Mouse (Mus musculus) liver, embryonic 14.5 days (tissue): Measurements from ENCODE around the gene Galnt2. TPM values are rescaled to one million over a fixed set of nuclear protein-coding genes. Genes with fewer than 3 reads are reported as not detected.

ENCODE experiments used
- ATAC-seq: fragments of 200-750 bp; cut with Nextera tagmentation; 2 replicates; pipeline ENCODE4 v1.8.0; 2017; ENCODE audit warnings: moderate number of reproducible peaks, mild to moderate bottlenecking, moderate library complexity; ENCODE audit not compliant: insufficient read depth
- DNase-seq, 3 experiments: peaks; one replicate each; pipeline ENCODE4 v3.0.0-alpha.2; 2012 to 2013; ENCODE audit warnings: low read depth in 3 of 3, low spot score in 3 of 3
- H3K27ac ChIP-seq: fragments of 300-500 bp; sonication (generic); 2 replicates; pipeline ENCODE4 v1.5.1; 2014; ENCODE audit warnings: moderate library complexity, mild to moderate bottlenecking, control low read depth, inconsistent platforms
- H3K27me3 ChIP-seq: fragments of 300-500 bp; sonication (generic); 2 replicates; pipeline ENCODE4 v1.6.1; 2014; ENCODE audit warnings: mild to moderate bottlenecking, low read length, moderate library complexity; ENCODE audit not compliant: control insufficient read depth, insufficient read depth
- H3K36me3 ChIP-seq: fragments of 300-500 bp; sonication (generic); replicated peaks from 2 replicates; pipeline ENCODE4 v1.6.1; 2014; ENCODE audit warnings: low read depth; ENCODE audit not compliant: control insufficient read depth, insufficient read depth
- H3K4me1 ChIP-seq, 2 experiments: fragments of 200-500 bp in 1 of 2; fragments of 300-500 bp in 1 of 2; sonication (generic) in 1 of 2; replicated peaks; 2 replicates each; pipeline ENCODE4 v1.6.1; 2012 to 2014; ENCODE audit warnings: antibody characterized with exemption in 1 of 2, inconsistent platforms in 1 of 2, low read length in 1 of 2; ENCODE audit not compliant: control insufficient read depth in 2 of 2, insufficient read depth in 2 of 2
- H3K4me2 ChIP-seq: fragments of 300-500 bp; sonication (generic); 2 replicates; pipeline ENCODE4 v1.6.1; 2014; ENCODE audit warnings: low read depth, mild to moderate bottlenecking, control low read depth, moderate library complexity
- H3K4me3 ChIP-seq, 2 experiments: fragments of 200-500 bp in 1 of 2; fragments of 300-500 bp in 1 of 2; sonication (generic) in 1 of 2; 2 replicates each; pipeline ENCODE4 v1.5.1; 2012 to 2014; ENCODE audit warnings: low read depth in 2 of 2, low read length in 2 of 2, mild to moderate bottlenecking in 2 of 2, control low read depth in 1 of 2, inconsistent platforms in 1 of 2, moderate library complexity in 1 of 2; ENCODE audit not compliant: insufficient read depth in 1 of 2
- H3K9ac ChIP-seq: fragments of 300-500 bp; sonication (generic); replicated peaks from 2 replicates; pipeline ENCODE4 v1.6.1; 2014; ENCODE audit warnings: mild to moderate bottlenecking, control low read depth, moderate library complexity
- H3K9me3 ChIP-seq: fragments of 300-500 bp; sonication (generic); 2 replicates; pipeline ENCODE4 v1.6.1; 2016; ENCODE audit warnings: low read length, mixed read lengths; ENCODE audit not compliant: control insufficient read depth
- CTCF ChIP-seq: IDR thresholded peaks from 2 replicates; pipeline ENCODE4 v1.5.1; 2016; ENCODE audit warnings: antibody characterized with exemption, low read depth, control low read depth
- EP300 ChIP-seq: IDR thresholded peaks from 2 replicates; pipeline ENCODE4 v1.6.1; 2016; ENCODE audit warnings: antibody characterized with exemption, low read depth
- WGBS: fragments of 180-500 bp; shearing (Covaris S2); extraction: QIAGEN DNeasy Blood & Tissue Kit; methylation state at CpG from one replicate; pipeline ENCODE4 v1.1.7; 2014; ENCODE audit not compliant: insufficient replicate concordance; 5-methylcytosine and 5-hydroxymethylcytosine counted together
- polyA plus RNA-seq, 2 experiments: library from polyadenylated mRNA; depleted of rRNA in 1 of 2; stranded (reverse) in 1 of 2; unstranded in 1 of 2; fragments of >200 nt; fragmentation: Nextera tagmentation in 1 of 2; extraction: Ambion mirVana in 1 of 2; gene quantifications; 2 replicates each; pipeline versions ENCODE4 v1.2.1 to v1.2.3; 2012 to 2014

The Galnt2 gene
- polyA plus RNA-seq, 2 experiments = 6.6 to 19.2 TPM

DNA sequence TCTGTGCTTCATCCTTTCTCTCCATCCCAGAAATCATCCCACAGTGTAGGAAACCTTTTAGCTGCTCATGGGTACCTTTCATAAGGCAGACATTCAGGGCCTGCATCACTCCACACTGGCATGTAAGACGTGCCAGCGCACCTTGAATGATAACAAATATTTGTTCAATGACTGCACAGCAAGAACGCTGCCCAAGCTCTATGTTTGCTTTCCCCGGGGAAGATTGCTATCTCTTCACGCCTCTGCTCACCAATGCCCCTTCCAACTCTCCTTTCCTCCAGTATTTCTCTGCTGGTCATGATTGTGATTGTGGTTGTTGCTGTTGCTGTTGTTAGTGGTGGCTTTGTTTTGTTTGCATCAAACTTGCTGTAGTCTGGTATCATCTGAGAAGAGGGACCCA, 28.3 kb upstream of the Galnt2 start:
- H3K36me3 ChIP-seq = no peaks in the 10 kb centered on the region
- no peak overlapping the region for H3K4me2 ChIP-seq
- H3K4me3 ChIP-seq = no peak overlapping the region
- H3K27me3 ChIP-seq = no peaks in the 10 kb centered on the region
- H3K4me1 ChIP-seq = no peaks in the 10 kb centered on the region
- no peak for ATAC-seq
- TF ChIP-seq EP300 (no peak), CTCF (no peak)
- H3K9me3 ChIP-seq = no peaks in the 10 kb centered on the region
- no peak overlapping the region for H3K9ac ChIP-seq
- DNase-seq = no peak
- H3K27ac ChIP-seq = no peak overlapping the region
- 60% methylated on average over 5 of the region's 5 CpGs for WGBS

DNA sequence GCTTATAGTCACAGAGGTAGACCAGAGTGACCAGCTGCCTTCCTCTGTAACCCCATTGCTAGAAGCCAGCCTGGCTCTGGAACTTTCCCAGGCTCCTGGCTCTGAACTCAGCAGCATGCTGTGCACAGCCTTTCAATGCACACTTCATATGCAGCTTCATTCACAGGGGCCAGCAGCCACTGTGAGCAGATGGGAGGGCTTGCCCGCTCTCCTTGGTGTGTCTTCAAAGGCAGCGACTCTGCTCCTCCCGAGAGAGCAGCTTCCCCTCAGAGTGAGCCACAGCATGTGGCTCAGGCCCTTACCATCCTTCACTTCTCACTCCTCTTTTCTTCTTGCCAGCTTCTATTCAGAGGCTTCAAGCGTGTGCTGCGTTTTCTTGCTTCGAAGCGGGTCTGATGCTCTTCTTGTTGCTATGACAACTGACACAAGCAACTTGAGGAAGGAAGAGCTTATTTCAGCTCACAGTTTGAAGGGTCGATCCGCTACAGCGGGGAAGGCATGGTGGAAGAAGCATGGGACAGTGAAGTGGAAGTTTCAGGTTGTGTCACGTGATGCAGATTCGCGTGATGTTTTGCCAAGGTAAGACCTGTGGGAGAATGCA, 27.1 kb upstream of the Galnt2 start:
- WGBS = 69% methylated on average over 13 of the region's 13 CpGs
- ATAC-seq (no peak), DNase-seq (no peak)
- no peaks in the 10 kb centered on the region for H3K9me3 ChIP-seq
- H3K4me3 ChIP-seq = no peak overlapping the region
- no peaks in the 10 kb centered on the region for H3K4me1 ChIP-seq
- H3K27me3 ChIP-seq = no peaks in the 10 kb centered on the region
- no peak overlapping the region for H3K27ac ChIP-seq
- H3K4me2 ChIP-seq = no peak overlapping the region
- H3K36me3 ChIP-seq = no peaks in the 10 kb centered on the region
- no peak overlapping the region for H3K9ac ChIP-seq
- no peak for TF ChIP-seq EP300
- no peak for TF ChIP-seq CTCF

DNA sequence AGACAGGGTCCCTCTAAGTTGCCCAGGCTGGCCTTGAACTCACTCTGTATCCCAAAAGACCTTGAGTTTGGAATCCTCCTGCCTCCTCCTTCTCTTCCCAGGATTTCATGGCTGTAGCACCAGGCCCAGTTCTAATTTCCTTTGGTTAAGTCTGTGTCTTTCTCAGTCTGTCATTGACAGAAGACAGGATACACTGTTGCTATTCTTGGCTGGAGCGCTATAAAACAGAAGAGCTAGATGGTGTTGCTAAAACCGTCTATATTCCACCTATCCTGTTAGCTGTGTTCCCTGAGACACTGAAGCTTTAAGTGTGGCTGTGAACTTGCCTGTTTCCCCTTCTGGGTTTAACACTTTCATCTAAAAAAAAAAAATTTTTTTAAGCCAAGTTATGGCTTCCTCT, 19.0 kb upstream of the Galnt2 start:
- Histone ChIP-seq H3K9me3 (no peaks in the 10 kb centered on the region), H3K36me3 (no peaks in the 10 kb centered on the region), H3K4me3 (no peak overlapping the region), H3K27me3 (no peaks in the 10 kb centered on the region), H3K9ac (no peak overlapping the region), H3K4me1 (no peaks in the 10 kb centered on the region), H3K4me2 (no peak overlapping the region), H3K27ac (no peak overlapping the region)
- no peak for TF ChIP-seq EP300
- TF ChIP-seq CTCF = no peak
- 50% methylated on average over 2 of the region's 2 CpGs for WGBS
- no peak for ATAC-seq
- DNase-seq = no peak

DNA sequence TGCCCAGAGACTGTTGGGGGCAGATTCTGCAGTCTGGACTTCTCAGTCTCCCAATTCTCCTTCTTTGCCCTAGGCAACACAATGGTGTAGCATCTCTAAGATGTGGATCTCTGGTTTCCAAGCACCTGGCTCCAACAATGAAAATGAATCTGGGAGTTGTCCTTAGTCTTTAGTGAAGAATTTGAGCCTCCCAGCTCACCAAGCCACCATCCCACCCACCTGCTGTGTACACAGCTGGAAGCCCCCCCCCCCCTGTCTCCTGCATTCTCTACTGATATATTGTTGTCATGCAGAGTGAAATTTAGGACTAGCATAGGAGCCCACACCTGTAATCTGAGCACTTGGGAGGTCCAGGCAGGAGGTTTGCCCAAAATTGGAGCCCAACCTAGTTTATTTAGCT, 14.2 kb upstream of the Galnt2 start:
- H3K4me2 ChIP-seq = no peak overlapping the region
- TF ChIP-seq EP300 = no peak
- TF ChIP-seq CTCF = no peak
- no peak for DNase-seq
- H3K9me3 ChIP-seq = no peaks in the 10 kb centered on the region
- no peak overlapping the region for H3K27ac ChIP-seq
- no peak overlapping the region for H3K4me3 ChIP-seq
- no peak for ATAC-seq
- H3K27me3 ChIP-seq = no peaks in the 10 kb centered on the region
- H3K9ac ChIP-seq = no peak overlapping the region
- no peaks in the 10 kb centered on the region for H3K4me1 ChIP-seq
- H3K36me3 ChIP-seq = no peaks in the 10 kb centered on the region

DNA sequence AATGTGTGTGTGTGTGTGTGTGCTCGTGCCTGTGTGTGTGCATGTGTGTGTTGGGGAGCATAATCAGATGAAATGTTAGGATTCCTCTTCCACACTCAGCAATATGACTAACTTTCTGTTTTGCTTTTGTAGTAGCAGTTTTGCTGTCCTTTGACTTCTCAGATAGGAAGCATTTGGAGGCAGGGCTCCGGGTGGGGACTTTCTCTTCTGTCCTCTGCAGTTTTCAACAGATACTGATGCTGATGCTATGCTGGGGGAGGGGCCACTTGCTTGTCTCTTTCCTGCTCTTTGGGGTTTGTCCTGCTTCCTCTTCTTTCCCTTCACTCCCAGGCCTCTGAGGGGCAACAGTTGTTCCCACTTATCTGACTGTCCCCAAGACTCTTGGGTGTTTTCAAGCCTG, 1.3 kb upstream of the Galnt2 start:
- no peak for DNase-seq
- WGBS = 19% methylated on average over 2 of the region's 2 CpGs
- TF ChIP-seq EP300 = no peak

More for the DNA sequence above, 1.3 kb upstream of the Galnt2 start:
- H3K4me1 ChIP-seq = peaks cover 0 to 12% of the 10 kb centered on the region in 2 experiments; a peak in 3 of 4 replicates
- H3K27ac ChIP-seq = no peak overlapping the region
- H3K27me3 ChIP-seq = no peaks in the 10 kb centered on the region; the same call in 1 of the 2 replicates
- H3K9ac ChIP-seq = no peak overlapping the region
- H3K9me3 ChIP-seq = no peaks in the 10 kb centered on the region
- ATAC-seq = no peak
- no peak overlapping the region for H3K4me3 ChIP-seq
- H3K36me3 ChIP-seq = no peaks in the 10 kb centered on the region
- no peak overlapping the region for H3K4me2 ChIP-seq
